In the genomic region with DNA sequence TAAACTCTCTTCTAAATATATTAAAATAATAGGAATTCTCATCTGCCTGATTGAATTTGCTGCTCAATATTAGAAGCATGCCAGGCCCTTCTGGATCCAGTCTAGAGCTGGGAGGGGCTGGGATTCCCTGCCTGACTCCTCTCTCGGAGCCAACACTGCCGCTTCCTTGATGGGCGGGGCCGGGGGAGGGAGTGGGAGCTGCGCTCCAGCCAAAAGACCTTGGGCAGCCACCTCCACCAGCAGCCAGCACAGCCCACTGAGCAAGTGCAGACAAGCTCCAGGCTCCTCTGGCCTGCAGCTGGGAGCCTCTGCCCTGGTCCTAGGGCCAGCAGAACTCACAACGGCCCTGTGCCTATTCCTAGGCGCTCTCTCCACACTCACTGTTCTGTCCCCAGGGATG, we compare ENCODE assay signal across 9 mouse cellular contexts.
DNase-seq lines count a peak whose midpoint lies in the region; ATAC-seq lines count a peak whose summit lies in the region.
"Had no signal": no experiment of that assay in that cellular context is flagged by ENCODE, and none has a peak within 500 bp of the region (broad histone marks: within the 10 kb centered on the region; RNA-seq: fewer than 3 reads in every experiment).

No protein-coding gene starts in this region.

- WGBS in heart, embryonic 10.5 days, result 30% methylated on average over 7 of the region's 7 CpGs
- WGBS in stomach, embryonic 15.5 days, result 30% methylated on average over 7 of the region's 7 CpGs

- no peaks in the 10 kb centered on the region for H3K36me3 ChIP-seq in heart, embryonic 10.5 days
- H3K36me3 ChIP-seq in stomach, embryonic 15.5 days, result no peaks in the 10 kb centered on the region

- H3K9ac ChIP-seq in stomach, embryonic 15.5 days, result no peak overlapping the region

- DNase-seq in heart, adult 11 months, result peak; percentile 98
- no peak for DNase-seq in heart, postnatal 25 days (ENCODE audit: low spot score)
- peak; percentile 46 for DNase-seq in embryo, embryonic 10.5 days (ENCODE audit: low spot score)
- peak; percentile 81 for DNase-seq in heart, embryonic 10.5 days (ENCODE audit: low spot score)
- peak; percentile 70 for DNase-seq in kidney, postnatal 14 days
- DNase-seq in c-Kit-positive CD71-positive TER-119-positive erythroid progenitor cells, embryonic 14.5 days (ENCODE audit: low spot score), result no peak

- H3K9me3 ChIP-seq in heart, embryonic 10.5 days, result no peaks in the 10 kb centered on the region
- H3K9me3 ChIP-seq in stomach, embryonic 15.5 days, result no peaks in the 10 kb centered on the region
- H3K9me3 ChIP-seq: megakaryocyte, embryonic 14.5 days had no signal

- peak overlapping the region; percentile 42; the same call in 1 of the 2 replicates for H3K27ac ChIP-seq in heart, embryonic 10.5 days
- peak overlapping the region; percentile 73; the same call in 1 of the 2 replicates for H3K27ac ChIP-seq in stomach, embryonic 15.5 days

- no peak overlapping the region for H3K4me2 ChIP-seq in stomach, embryonic 15.5 days

- peaks cover 59% of the 10 kb centered on the region for H3K27me3 ChIP-seq in heart, embryonic 10.5 days (ENCODE audit: insufficient read depth, poor library complexity, severe bottlenecking)
- 0 out of 2 replicates have a peak, but pooled peaks cover 3% of the 10 kb centered on the region for H3K27me3 ChIP-seq in stomach, embryonic 15.5 days (replicated peaks)

- peak; percentile 66 for ATAC-seq in stomach, embryonic 15.5 days (ENCODE audit: insufficient read depth, low FRiP score, low read depth)
- no peak for ATAC-seq in activated CD4-positive, CD25-positive, alpha-beta regulatory T cell, adult 4 months

- intact Hi-C loops in heart, postnatal 25 days (cut with DNase I), result no loop called here

- H3K4me3 ChIP-seq in heart, embryonic 10.5 days, result no peak overlapping the region
- no peak overlapping the region for H3K4me3 ChIP-seq in stomach, embryonic 15.5 days (replicated peaks)
- H3K4me3 ChIP-seq: megakaryocyte, embryonic 14.5 days had no signal

- peaks cover 21% of the 10 kb centered on the region for H3K4me1 ChIP-seq in heart, embryonic 10.5 days
- 0 out of 2 replicates have a peak, but pooled peaks cover 2% of the 10 kb centered on the region for H3K4me1 ChIP-seq in stomach, embryonic 15.5 days

Comparison
In these comparisons a context has a peak if more than half of its experiments do, and no peak if none do; other contexts are left out.
1. DNase-seq: peak in heart, adult 11 months (single experiment), embryo, embryonic 10.5 days (single experiment), heart, embryonic 10.5 days (single experiment) and kidney, postnatal 14 days (single experiment); none in heart, postnatal 25 days (single experiment) and c-Kit-positive CD71-positive TER-119-positive erythroid progenitor cells, embryonic 14.5 days (single experiment).